Mouse (Mus musculus) cerebellum, adult 9-11 months (tissue): Measurements from ENCODE around the gene Chst12.

ENCODE experiments used
- DNase-seq: peaks from one replicate; pipeline ENCODE4 v3.0.0; 2022

The Chst12 gene

DNA sequence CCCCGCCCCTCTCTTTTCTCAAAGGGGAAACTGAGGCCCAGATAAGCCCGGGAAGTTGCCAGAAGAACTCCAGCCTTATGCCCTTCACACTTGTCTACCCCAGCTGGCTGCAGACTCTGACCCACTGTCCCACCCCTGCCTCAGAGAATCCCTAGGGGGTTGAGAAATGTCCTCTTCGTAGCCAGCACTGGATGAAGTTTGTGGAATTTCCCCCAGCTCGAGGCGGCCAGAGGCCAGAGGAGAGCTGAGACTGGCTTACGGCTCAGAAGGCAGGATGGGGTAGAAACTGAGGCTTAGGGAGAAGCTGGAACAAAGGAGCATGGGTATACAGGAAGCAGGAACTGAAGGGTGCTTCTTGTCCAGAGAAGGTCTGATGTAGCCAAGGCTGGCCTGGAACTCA is 67.3 kb downstream of the Chst12 start:
- DNase-seq, result no peak
